Mouse (Mus musculus) stomach, embryonic 16.5 days (tissue): ENCODE measurements around the gene Mrps7. TPM values are rescaled to one million over a fixed set of nuclear protein-coding genes. Genes with fewer than 3 reads are reported as not detected.

ENCODE experiments used
- ATAC-seq: fragments of 200-750 bp; cut with Nextera tagmentation; 2 replicates; pipeline ENCODE4 v1.8.0; 2017; ENCODE audit warnings: moderate number of reproducible peaks, moderate TSS enrichment; ENCODE audit not compliant: insufficient read depth, low FRiP score
- H3K27ac ChIP-seq: fragments of 300-500 bp; sonication (generic); 2 replicates; pipeline ENCODE4 v1.5.1; 2014; ENCODE audit warnings: low read length
- H3K27me3 ChIP-seq: fragments of 300-500 bp; sonication (generic); 2 replicates; pipeline ENCODE4 v1.6.1; 2014; ENCODE audit warnings: low read length, control low read depth, mixed read lengths; ENCODE audit not compliant: control insufficient read depth, insufficient read depth
- H3K36me3 ChIP-seq: fragments of 300-500 bp; sonication (generic); 2 replicates; pipeline ENCODE4 v1.6.1; 2014; ENCODE audit warnings: low read length; ENCODE audit not compliant: control insufficient read depth, insufficient read depth
- H3K4me1 ChIP-seq: fragments of 300-500 bp; sonication (generic); 2 replicates; pipeline ENCODE4 v1.6.1; 2014; ENCODE audit warnings: low read length, control low read depth, mixed read lengths; ENCODE audit not compliant: control insufficient read depth, insufficient read depth
- H3K4me2 ChIP-seq: fragments of 300-500 bp; sonication (generic); 2 replicates; pipeline ENCODE4 v1.6.1; 2014; ENCODE audit warnings: low read depth, low read length, mixed read lengths
- H3K4me3 ChIP-seq: fragments of 300-500 bp; sonication (generic); replicated peaks from 2 replicates; pipeline ENCODE4 v1.5.1; 2014; ENCODE audit warnings: mild to moderate bottlenecking, low read length
- H3K9ac ChIP-seq: fragments of 300-500 bp; sonication (generic); 2 replicates; pipeline ENCODE4 v1.6.1; 2014; ENCODE audit warnings: low read length
- H3K9me3 ChIP-seq: fragments of 300-500 bp; sonication (generic); replicated peaks from 2 replicates; pipeline ENCODE4 v1.6.1; 2016; ENCODE audit warnings: low read length, control low read depth; ENCODE audit not compliant: control insufficient read depth
- WGBS: fragments of 180-500 bp; shearing (Covaris S2); extraction: QIAGEN DNeasy Blood & Tissue Kit; methylation state at CpG from one replicate; pipeline ENCODE4 v1.1.7; 2014; 5-methylcytosine and 5-hydroxymethylcytosine counted together
- polyA plus RNA-seq: library from polyadenylated mRNA; unstranded; fragments of >200 nt; fragmentation: Nextera tagmentation; extraction: Ambion mirVana; gene quantifications from 2 replicates; pipeline ENCODE4 v1.2.1, GENCODE M21; 2015

Mrps7 gene
- polyA plus RNA-seq, 1 experiment from 2014 or later: 91.1 TPM

DNA sequence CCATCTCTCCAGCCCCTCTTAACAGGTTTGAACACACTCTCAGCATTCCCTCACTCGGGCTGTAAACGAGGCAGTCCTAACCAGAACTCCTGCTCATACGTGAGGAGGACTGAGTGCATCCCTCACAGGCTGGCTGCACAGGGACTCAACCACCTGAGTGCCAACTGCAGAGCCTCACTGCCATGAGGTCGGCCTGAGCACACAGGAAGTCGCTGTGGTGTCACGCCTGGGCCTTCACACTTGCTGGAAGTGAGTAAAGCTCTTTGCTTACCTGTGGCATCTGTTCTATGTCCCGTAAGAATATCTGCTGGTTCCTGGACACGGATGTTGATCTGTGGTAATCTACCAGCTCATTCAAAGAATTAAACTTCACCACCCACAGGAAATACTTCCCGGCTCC lies 42.7 kb downstream of the Mrps7 start:
- H3K4me2 ChIP-seq: no peak overlapping the region
- H3K36me3 ChIP-seq: no peaks in the 10 kb centered on the region
- H3K27me3 ChIP-seq: no peaks in the 10 kb centered on the region
- WGBS: 87% methylated on average over 9 of the region's 9 CpGs
- H3K9ac ChIP-seq: no peak overlapping the region
- no peak overlapping the region for H3K27ac ChIP-seq
- H3K4me3 ChIP-seq: no peak overlapping the region
- ATAC-seq: no peak
- no peaks in the 10 kb centered on the region for H3K9me3 ChIP-seq
- H3K4me1 ChIP-seq: no peaks in the 10 kb centered on the region

DNA sequence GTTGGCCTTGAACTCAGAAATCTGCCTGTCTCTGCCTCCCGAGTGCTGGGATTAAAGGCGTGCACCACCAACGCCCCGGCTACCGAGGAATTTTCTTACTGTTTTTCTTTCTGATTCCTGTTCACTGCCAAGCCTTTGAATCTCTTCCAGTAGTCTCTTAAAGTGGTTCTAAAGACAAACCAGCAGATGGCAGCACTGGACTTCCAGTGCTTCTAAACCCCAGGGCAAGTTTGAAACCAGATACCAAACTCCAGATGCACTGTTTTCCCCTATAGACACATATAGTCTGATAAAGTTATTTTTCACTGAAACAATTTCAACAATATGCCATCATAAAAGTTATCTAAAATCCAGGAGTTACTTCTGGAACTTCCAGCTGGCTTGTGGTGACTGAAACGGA lies 43.7 kb downstream of the Mrps7 start:
- H3K27ac ChIP-seq: no peak overlapping the region
- no peak overlapping the region for H3K4me2 ChIP-seq
- WGBS: 51% methylated on average over 6 of the region's 6 CpGs
- H3K4me1 ChIP-seq: no peaks in the 10 kb centered on the region
- H3K9me3 ChIP-seq: no peaks in the 10 kb centered on the region
- no peak overlapping the region for H3K9ac ChIP-seq
- no peaks in the 10 kb centered on the region for H3K27me3 ChIP-seq
- no peaks in the 10 kb centered on the region for H3K36me3 ChIP-seq
- no peak overlapping the region for H3K4me3 ChIP-seq
- ATAC-seq: no peak

DNA sequence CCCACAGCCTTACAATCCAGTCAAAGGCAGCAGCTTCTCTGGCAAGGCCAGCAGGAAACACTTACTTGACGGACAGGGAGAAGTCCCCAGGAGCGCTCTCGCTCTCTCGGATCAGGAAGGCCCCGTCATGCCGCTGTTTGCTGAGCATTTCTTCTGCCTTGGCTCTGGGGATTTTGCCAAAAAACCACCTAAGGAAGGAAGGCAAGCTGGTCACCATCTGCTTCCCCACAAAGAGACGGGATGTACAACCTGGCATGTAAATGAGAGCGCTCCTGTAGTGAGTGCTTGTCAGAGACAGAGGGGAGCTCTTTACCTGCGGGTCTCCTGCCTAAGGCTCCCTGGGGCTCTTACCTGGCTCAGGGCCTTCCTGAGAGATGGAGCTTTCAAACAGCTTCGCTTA lies 46.0 kb downstream of the Mrps7 start:
- no peak for ATAC-seq

DNA sequence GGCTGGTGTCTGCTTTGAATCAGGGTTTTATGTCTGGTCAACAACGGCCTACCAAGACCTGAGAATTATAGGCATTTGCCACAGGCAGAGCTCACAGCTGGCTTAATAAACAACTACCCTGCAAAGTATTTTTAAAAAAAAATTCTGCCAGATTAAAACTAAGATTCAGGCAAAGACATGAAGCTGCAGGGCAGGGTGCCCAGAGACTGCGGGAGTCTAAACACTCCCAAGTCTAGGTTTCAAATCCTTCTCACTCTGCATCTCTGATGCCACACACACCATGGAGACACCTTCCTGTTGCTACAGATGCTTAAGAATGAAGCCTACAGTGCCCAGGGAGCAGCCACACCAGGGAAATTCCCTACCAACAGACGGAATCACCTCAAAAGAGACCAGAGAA lies 48.0 kb downstream of the Mrps7 start:
- Histone ChIP-seq H3K27me3 (no peaks in the 10 kb centered on the region), H3K4me3 (no peak overlapping the region), H3K27ac (no peak overlapping the region), H3K9me3 (no peaks in the 10 kb centered on the region), H3K36me3 (no peaks in the 10 kb centered on the region), H3K4me2 (no peak overlapping the region), H3K9ac (no peak overlapping the region), H3K4me1 (no peaks in the 10 kb centered on the region)
- 85% methylated on average over 3 of the region's 3 CpGs for WGBS
- ATAC-seq: no peak

More for the DNA sequence above, 46.0 kb downstream of the Mrps7 start:
- Histone ChIP-seq H3K36me3 (no peaks in the 10 kb centered on the region), H3K4me3 (no peak overlapping the region), H3K4me1 (no peaks in the 10 kb centered on the region), H3K27ac (no peak overlapping the region), H3K27me3 (no peaks in the 10 kb centered on the region), H3K9ac (no peak overlapping the region), H3K4me2 (no peak overlapping the region), H3K9me3 (no peaks in the 10 kb centered on the region)
- WGBS: 69% methylated on average over 10 of the region's 10 CpGs

DNA sequence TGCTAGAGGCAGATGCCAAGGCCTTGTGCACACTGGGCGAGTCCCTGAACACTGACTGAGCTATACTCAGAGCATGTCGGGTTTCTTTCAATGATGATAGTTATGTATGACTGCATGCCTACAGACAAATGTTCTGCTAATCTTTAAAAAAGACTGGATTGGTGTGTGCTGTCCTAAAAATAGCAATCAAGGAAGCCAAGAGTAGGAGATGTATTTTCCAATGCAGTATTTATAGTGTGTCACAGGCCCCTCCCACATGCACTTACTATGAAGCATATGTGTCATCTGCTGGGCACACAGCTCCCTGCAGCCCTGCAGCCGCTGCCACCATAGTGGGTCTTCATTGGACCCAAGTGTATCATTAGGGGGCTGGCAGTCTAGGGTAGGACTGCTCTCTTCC lies 49.5 kb downstream of the Mrps7 start:
- H3K27ac ChIP-seq: no peak overlapping the region
- H3K4me2 ChIP-seq: no peak overlapping the region
- no peak overlapping the region for H3K9ac ChIP-seq
- ATAC-seq: no peak
- WGBS: 82% methylated on average over 3 of the region's 3 CpGs
- no peaks in the 10 kb centered on the region for H3K27me3 ChIP-seq
- H3K9me3 ChIP-seq: no peaks in the 10 kb centered on the region
- no peaks in the 10 kb centered on the region for H3K4me1 ChIP-seq
- H3K36me3 ChIP-seq: no peaks in the 10 kb centered on the region
- H3K4me3 ChIP-seq: no peak overlapping the region

DNA sequence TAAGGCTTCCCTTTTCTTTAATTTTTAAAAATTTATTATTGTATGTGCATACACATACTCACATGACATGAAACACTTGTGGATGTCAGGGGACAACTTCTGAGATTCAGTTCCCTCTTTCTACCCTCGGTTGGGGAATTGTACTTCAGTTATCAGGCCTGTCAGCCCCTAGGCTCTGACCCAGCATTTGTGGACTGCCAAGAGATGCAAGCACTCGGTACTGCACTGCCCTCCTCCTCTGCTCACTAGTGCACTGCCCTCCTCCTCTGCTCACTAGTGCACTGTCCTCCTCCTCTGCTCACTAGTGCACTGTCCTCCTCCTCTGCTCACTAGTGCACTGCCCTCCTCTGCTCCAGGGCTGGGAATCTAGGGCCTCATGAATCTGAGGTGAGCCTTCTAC lies 50.4 kb downstream of the Mrps7 start:
- H3K36me3 ChIP-seq: no peaks in the 10 kb centered on the region
- no peak overlapping the region for H3K27ac ChIP-seq
- no peaks in the 10 kb centered on the region for H3K27me3 ChIP-seq
- no peak overlapping the region for H3K4me3 ChIP-seq
- ATAC-seq: no peak
- H3K4me1 ChIP-seq: no peaks in the 10 kb centered on the region
- 66% methylated on average over 2 of the region's 2 CpGs for WGBS
- no peak overlapping the region for H3K4me2 ChIP-seq
- H3K9ac ChIP-seq: no peak overlapping the region
- H3K9me3 ChIP-seq: no peaks in the 10 kb centered on the region

Other genes with a start within 250 kb of the Mrps7 start
- gene Hid1, start 236.2 kb upstream of the Mrps7 start, polyA plus RNA-seq: 44.0 and 46.2 TPM in 2 replicates
- 6.1 and 6.6 TPM in 2 replicates for gene Cdr2l, start 222.0 kb upstream of the Mrps7 start, polyA plus RNA-seq
- 160 and 162 TPM in 2 replicates for gene Mrpl58, start 200.2 kb upstream of the Mrps7 start, polyA plus RNA-seq
- 746 and 843 TPM in 2 replicates for gene Atp5h, start 184.0 kb upstream of the Mrps7 start, polyA plus RNA-seq
- gene Kctd2, start 183.8 kb upstream of the Mrps7 start, polyA plus RNA-seq: 3.2 and 3.6 TPM in 2 replicates
- 0.22 and 0.26 TPM in 2 replicates for gene Trim80, start 163.4 kb upstream of the Mrps7 start, polyA plus RNA-seq
- 2.8 and 3.7 TPM in 2 replicates for gene Slc16a5, start 141.5 kb upstream of the Mrps7 start, polyA plus RNA-seq
- gene Armc7, start 128.3 kb upstream of the Mrps7 start, polyA plus RNA-seq: 7.9 and 8.0 TPM in 2 replicates
- 112 and 113 TPM in 2 replicates for gene Nt5c, start 112.1 kb upstream of the Mrps7 start, polyA plus RNA-seq
- 454 and 457 TPM in 2 replicates for gene Jpt1, start 89.5 kb upstream of the Mrps7 start, polyA plus RNA-seq
- gene Sumo2, start 67.6 kb upstream of the Mrps7 start, polyA plus RNA-seq: 687 and 737 TPM in 2 replicates
- gene Nup85, start 39.5 kb upstream of the Mrps7 start, polyA plus RNA-seq: 138 and 141 TPM in 2 replicates
- 17.4 and 18.8 TPM in 2 replicates for gene Gga3, start 126 bp downstream of the Mrps7 start, polyA plus RNA-seq
- 35.9 and 47.4 TPM in 2 replicates for gene Mif4gd, start 9.0 kb downstream of the Mrps7 start, polyA plus RNA-seq
- gene Slc25a19, start 24.4 kb downstream of the Mrps7 start, polyA plus RNA-seq: 22.1 and 22.7 TPM in 2 replicates
- 59.1 and 79.6 TPM in 2 replicates for gene Grb2, start 104.7 kb downstream of the Mrps7 start, polyA plus RNA-seq
- 21.4 and 23.1 TPM in 2 replicates for gene Tmem94, start 161.5 kb downstream of the Mrps7 start, polyA plus RNA-seq
- 14.9 and 16.8 TPM in 2 replicates for gene Caskin2, start 209.7 kb downstream of the Mrps7 start, polyA plus RNA-seq
- 26.4 and 28.1 TPM in 2 replicates for gene Tsen54, start 210.8 kb downstream of the Mrps7 start, polyA plus RNA-seq
- 65.6 and 75.3 TPM in 2 replicates for gene Llgl2, start 220.1 kb downstream of the Mrps7 start, polyA plus RNA-seq